Mouse (Mus musculus): ENCODE measurements at regions not wholly inside any gene's neighbourhood (a gene's known extent, or its start where the extent isn't known, plus 50 kb on each side); places are given as distances from the start of the nearest gene placed in this dataset.
A peak's percentile ranks its signal among the peaks of the same experiment; 100 is the strongest.

- no peak overlapping the region for H3K4me3 ChIP-seq
- WGBS: 32% methylated on average over 7 of the region's 7 CpGs
- TF ChIP-seq POLR2A (IDR thresholded peaks at IDR 0.05; ENCODE audit: insufficient read depth, low read depth, low read length) (no peak), CTCF (IDR thresholded peaks at IDR 0.05) (peak; percentile 78)
- H3K4me1 ChIP-seq (ENCODE audit: control insufficient read depth, insufficient read depth, low read length): no peaks in the 10 kb centered on the region
- H3K9ac ChIP-seq (ENCODE audit: low read depth, low read length): no peak overlapping the region
- no peaks in the 10 kb centered on the region for H3K36me3 ChIP-seq (ENCODE audit: control insufficient read depth, insufficient read depth, low read length)
- no peaks in the 10 kb centered on the region for H3K79me2 ChIP-seq (replicated peaks; ENCODE audit: control insufficient read depth, insufficient read depth, low read length)
- H3K27me3 ChIP-seq (ENCODE audit: control insufficient read depth, insufficient read depth, low read length): no peaks in the 10 kb centered on the region
- DNase-seq: peak; percentile 29 to 37
- intact Hi-C loops (cut with DNase I): loop anchor here (1.0 kb wide), 1 partner anchor 1524 kb away; no protein-coding TSS in a partner anchor
- H3K27ac ChIP-seq: no peak overlapping the region
These were observed 104.5 kb downstream of the Rbm43 start for GRCm38 (mm10) chr2:51830286-51830944.

GRCm38 (mm10) chr2:51830965-51831720 lies 103.8 kb downstream of the Rbm43 start:
- H3K79me2 ChIP-seq (replicated peaks; ENCODE audit: control insufficient read depth, insufficient read depth, low read length): no peaks in the 10 kb centered on the region
- no peaks in the 10 kb centered on the region for H3K4me1 ChIP-seq (ENCODE audit: control insufficient read depth, insufficient read depth, low read length)
- H3K4me3 ChIP-seq: no peak overlapping the region
- no peak for DNase-seq
- no peak overlapping the region for H3K27ac ChIP-seq
- WGBS: 89% methylated on average over 9 of the region's 9 CpGs
- no peak overlapping the region for H3K9ac ChIP-seq (ENCODE audit: low read depth, low read length)
- no peak for TF ChIP-seq EP300 (IDR thresholded peaks at IDR 0.05; ENCODE audit: insufficient read depth, low read depth, low read length)
- no peak for TF ChIP-seq POLR2A (IDR thresholded peaks at IDR 0.05; ENCODE audit: insufficient read depth, low read depth, low read length)
- TF ChIP-seq CTCF (IDR thresholded peaks at IDR 0.05): no peak
- no peaks in the 10 kb centered on the region for H3K27me3 ChIP-seq (ENCODE audit: control insufficient read depth, insufficient read depth, low read length)
- intact Hi-C loops (cut with DNase I): loop anchor here (1.0 kb wide), 1 partner anchor 1525 kb away; no protein-coding TSS in a partner anchor
- H3K36me3 ChIP-seq (ENCODE audit: control insufficient read depth, insufficient read depth, low read length): no peaks in the 10 kb centered on the region

GRCm38 (mm10) chr2:51837864-51838263 lies 97.1 kb downstream of the Rbm43 start:
- Histone ChIP-seq H3K27ac (no peak overlapping the region), H3K36me3 (ENCODE audit: control insufficient read depth, insufficient read depth, low read length) (no peaks in the 10 kb centered on the region), H3K4me1 (ENCODE audit: control insufficient read depth, insufficient read depth, low read length) (no peaks in the 10 kb centered on the region), H3K79me2 (replicated peaks; ENCODE audit: control insufficient read depth, insufficient read depth, low read length) (no peaks in the 10 kb centered on the region), H3K9ac (ENCODE audit: low read depth, low read length) (no peak overlapping the region), H3K27me3 (ENCODE audit: control insufficient read depth, insufficient read depth, low read length) (no peaks in the 10 kb centered on the region), H3K4me3 (no peak overlapping the region)
- TF ChIP-seq CTCF (IDR thresholded peaks at IDR 0.05) (no peak), POLR2A (IDR thresholded peaks at IDR 0.05; ENCODE audit: insufficient read depth, low read depth, low read length) (no peak), EP300 (IDR thresholded peaks at IDR 0.05; ENCODE audit: insufficient read depth, low read depth, low read length) (no peak)
- intact Hi-C loops (cut with DNase I): no loop called here
- DNase-seq: no peak
- 81% methylated on average over 5 of the region's 5 CpGs for WGBS

- Histone ChIP-seq H3K4me1 (ENCODE audit: control insufficient read depth, insufficient read depth, low read length) (no peaks in the 10 kb centered on the region), H3K27me3 (ENCODE audit: control insufficient read depth, insufficient read depth, low read length) (no peaks in the 10 kb centered on the region), H3K9ac (ENCODE audit: low read depth, low read length) (no peak overlapping the region), H3K4me3 (no peak overlapping the region), H3K27ac (no peak overlapping the region), H3K79me2 (replicated peaks; ENCODE audit: control insufficient read depth, insufficient read depth, low read length) (no peaks in the 10 kb centered on the region), H3K36me3 (ENCODE audit: control insufficient read depth, insufficient read depth, low read length) (no peaks in the 10 kb centered on the region)
- TF ChIP-seq POLR2A (IDR thresholded peaks at IDR 0.05; ENCODE audit: insufficient read depth, low read depth, low read length): no peak
- no peak for TF ChIP-seq CTCF (IDR thresholded peaks at IDR 0.05)
- TF ChIP-seq EP300 (IDR thresholded peaks at IDR 0.05; ENCODE audit: insufficient read depth, low read depth, low read length): no peak
- no peak for DNase-seq
- intact Hi-C loops (cut with DNase I): no loop called here
- 76% methylated on average over 3 of the region's 3 CpGs for WGBS
These were observed 94.2 kb downstream of the Rbm43 start for GRCm38 (mm10) chr2:51840808-51841207.

- WGBS: 67% methylated on average over 8 of the region's 8 CpGs
- no peaks in the 10 kb centered on the region for H3K4me1 ChIP-seq (ENCODE audit: control insufficient read depth, insufficient read depth, low read length)
- intact Hi-C loops (cut with DNase I): no loop called here
- no peaks in the 10 kb centered on the region for H3K79me2 ChIP-seq (replicated peaks; ENCODE audit: control insufficient read depth, insufficient read depth, low read length)
- H3K27me3 ChIP-seq (ENCODE audit: control insufficient read depth, insufficient read depth, low read length): no peaks in the 10 kb centered on the region
- no peak for TF ChIP-seq CTCF (IDR thresholded peaks at IDR 0.05)
- no peak for TF ChIP-seq POLR2A (IDR thresholded peaks at IDR 0.05; ENCODE audit: insufficient read depth, low read depth, low read length)
- TF ChIP-seq EP300 (IDR thresholded peaks at IDR 0.05; ENCODE audit: insufficient read depth, low read depth, low read length): no peak
- H3K9ac ChIP-seq (ENCODE audit: low read depth, low read length): no peak overlapping the region
- peak; percentile 18 to 34 for DNase-seq
- no peaks in the 10 kb centered on the region for H3K36me3 ChIP-seq (ENCODE audit: control insufficient read depth, insufficient read depth, low read length)
- peak overlapping the region; percentile 20; the same call in 1 of the 2 replicates for H3K27ac ChIP-seq
- no peak overlapping the region for H3K4me3 ChIP-seq
These were observed 90.1 kb downstream of the Rbm43 start for GRCm38 (mm10) chr2:51844831-51845230.

DNA sequence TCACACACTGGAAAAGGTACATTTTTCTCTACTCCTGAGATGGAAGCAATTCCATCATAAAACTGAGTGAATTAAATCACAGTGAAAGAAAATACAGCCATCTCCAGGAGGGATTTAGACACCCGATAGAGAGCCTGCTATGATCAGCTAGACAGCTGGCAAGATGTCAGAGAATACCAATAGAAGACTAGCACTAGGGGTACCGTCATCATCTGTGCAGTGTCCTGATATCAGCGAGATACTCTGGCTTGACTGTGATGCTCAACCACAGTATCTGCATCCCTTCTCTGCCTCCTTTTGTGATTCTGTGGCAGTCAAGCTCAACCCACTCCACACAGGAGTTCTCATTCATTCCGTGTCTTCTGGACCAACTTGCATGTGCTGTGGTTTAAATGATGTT lies 87.4 kb downstream of the Rbm43 start:
- Histone ChIP-seq H3K9ac (ENCODE audit: low read depth, low read length) (no peak overlapping the region), H3K4me1 (ENCODE audit: control insufficient read depth, insufficient read depth, low read length) (no peaks in the 10 kb centered on the region), H3K27me3 (ENCODE audit: control insufficient read depth, insufficient read depth, low read length) (no peaks in the 10 kb centered on the region), H3K27ac (no peak overlapping the region), H3K36me3 (ENCODE audit: control insufficient read depth, insufficient read depth, low read length) (no peaks in the 10 kb centered on the region), H3K4me3 (no peak overlapping the region), H3K79me2 (replicated peaks; ENCODE audit: control insufficient read depth, insufficient read depth, low read length) (no peaks in the 10 kb centered on the region)
- intact Hi-C loops (cut with DNase I): no loop called here
- no peak for DNase-seq
- WGBS: 64% methylated on average over 4 of the region's 4 CpGs
- TF ChIP-seq CTCF (IDR thresholded peaks at IDR 0.05): no peak
- no peak for TF ChIP-seq POLR2A (IDR thresholded peaks at IDR 0.05; ENCODE audit: insufficient read depth, low read depth, low read length)
- TF ChIP-seq EP300 (IDR thresholded peaks at IDR 0.05; ENCODE audit: insufficient read depth, low read depth, low read length): no peak
